Mouse (Mus musculus) monocyte, adult 2 months (primary cell): Measurements from ENCODE around the gene Gfy.
"Not testable (repeated sequence)": the region's sequence is repeated elsewhere in the genome, so short reads cannot be mapped to it uniquely, and the experiment has no call there.

ENCODE experiments used
- DNase-seq, 2 experiments: peaks; one replicate each; pipeline ENCODE4 v3.0.0; 2022; ENCODE audit warnings: low spot score in 2 of 2, low read depth in 1 of 2

The Gfy gene

DNA sequence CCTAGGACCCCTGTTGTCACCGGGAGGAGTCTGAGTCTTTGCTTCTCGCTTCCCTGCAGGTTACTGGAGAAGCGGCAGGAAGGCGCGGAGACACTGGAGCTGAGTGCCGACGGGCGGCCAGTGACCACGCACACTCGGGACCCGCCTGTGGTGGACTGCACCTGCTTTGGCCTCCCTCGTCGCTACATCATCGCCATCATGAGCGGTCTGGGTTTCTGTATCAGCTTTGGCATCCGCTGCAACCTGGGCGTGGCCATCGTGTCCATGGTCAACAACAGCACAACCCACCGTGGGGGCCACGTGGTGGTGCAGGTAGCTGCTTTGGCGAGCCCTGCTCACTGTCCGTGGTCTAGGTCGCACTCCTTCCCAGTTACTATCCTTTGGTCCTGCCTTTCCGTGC, 10.7 kb downstream of the Gfy start:
- no peak for DNase-seq

DNA sequence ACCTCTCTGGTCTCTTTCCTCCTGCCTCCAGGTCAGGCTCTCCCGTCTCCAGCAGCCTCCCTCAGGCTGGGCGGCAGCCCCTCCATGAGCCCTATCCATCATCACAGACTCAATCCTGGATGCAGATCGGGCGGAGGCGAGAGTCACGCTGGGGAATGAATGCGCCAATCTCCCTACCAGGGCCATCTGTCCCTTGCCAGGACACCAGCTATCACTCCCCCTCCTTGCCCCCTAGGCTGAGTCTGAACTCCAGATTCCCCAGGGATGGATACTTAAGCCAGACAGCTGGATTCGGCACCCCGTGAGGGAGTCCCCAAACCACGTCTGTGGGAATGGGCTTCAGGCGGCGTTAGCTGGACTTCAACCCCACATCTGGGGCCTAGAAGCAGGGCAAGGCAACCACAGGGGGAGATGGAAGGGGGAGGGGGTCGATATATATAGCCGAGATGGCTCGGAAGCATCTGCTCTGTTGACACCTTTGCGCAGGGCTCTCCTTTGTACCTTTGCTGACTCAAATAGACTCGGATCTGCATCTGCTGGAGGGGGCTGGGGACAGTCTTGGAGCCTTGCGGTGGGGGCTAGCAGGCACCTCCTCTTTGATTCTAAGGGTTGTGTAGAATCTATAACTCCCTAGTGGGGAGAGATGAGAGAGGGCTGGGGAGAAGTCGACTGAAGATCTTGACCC, 11.5 kb downstream of the Gfy start:
- DNase-seq: no peak

DNA sequence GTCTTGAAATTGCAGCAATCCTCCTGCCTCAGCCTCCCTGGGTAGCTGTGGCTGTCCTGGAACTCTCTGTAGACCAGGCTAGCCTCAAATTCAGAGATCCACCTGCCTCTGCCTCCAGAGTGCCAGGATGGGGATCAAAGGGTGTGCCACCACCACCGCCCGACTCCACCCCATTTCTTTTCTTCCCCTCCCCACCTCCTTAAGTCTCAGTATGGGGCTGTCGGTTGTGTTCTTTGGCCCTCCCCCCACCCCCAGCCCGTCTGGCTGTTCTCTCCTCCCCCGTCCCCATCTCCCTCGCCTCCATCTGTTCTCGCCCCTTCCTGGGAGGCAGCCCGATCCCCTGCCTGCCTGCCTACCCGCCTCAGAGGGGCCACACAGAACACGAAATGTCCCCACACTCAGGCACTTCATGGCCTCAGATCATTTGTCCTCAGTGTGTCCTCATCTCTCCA, 12.4 kb downstream of the Gfy start:
- DNase-seq: no peak

DNA sequence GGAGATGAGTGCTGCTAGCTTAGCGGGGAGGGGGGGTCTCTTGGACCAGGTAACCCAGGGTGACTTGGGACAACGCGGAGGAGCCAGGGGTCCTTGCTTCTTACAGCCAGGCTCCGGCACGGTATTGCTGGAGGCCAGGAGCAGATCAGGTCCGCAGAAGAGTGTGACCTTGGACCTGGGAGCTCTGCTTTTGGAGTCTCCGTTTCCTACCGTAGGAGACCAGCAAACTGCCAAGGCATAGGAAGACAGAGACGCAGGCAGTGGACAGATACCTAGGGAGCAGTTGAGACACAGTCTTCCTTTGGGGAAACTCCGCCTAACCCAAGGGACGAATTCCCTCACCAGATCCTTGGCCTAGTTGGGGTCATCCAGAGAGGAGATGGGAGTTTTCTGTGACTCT, 13.7 kb downstream of the Gfy start:
- DNase-seq: no peak

DNA sequence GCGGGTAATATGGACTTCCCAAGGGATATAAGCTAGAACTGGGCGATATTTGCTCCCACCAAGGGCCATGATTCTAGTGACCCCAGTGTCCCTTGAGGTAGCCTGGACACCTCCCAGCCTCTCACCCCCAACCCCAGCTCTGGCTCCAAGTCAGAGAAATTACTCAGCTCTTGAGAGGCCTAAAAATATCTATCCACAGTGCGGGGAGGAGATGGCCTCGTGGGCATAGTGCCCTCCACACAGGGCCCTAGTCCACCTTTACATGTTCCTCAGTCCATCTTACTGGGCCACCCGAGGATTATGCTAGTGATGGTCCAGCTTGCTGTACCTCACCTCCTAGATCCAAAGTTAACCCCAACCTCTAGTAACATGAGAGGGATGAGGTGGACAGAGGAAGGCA, 14.5 kb downstream of the Gfy start:
- no peak for DNase-seq

DNA sequence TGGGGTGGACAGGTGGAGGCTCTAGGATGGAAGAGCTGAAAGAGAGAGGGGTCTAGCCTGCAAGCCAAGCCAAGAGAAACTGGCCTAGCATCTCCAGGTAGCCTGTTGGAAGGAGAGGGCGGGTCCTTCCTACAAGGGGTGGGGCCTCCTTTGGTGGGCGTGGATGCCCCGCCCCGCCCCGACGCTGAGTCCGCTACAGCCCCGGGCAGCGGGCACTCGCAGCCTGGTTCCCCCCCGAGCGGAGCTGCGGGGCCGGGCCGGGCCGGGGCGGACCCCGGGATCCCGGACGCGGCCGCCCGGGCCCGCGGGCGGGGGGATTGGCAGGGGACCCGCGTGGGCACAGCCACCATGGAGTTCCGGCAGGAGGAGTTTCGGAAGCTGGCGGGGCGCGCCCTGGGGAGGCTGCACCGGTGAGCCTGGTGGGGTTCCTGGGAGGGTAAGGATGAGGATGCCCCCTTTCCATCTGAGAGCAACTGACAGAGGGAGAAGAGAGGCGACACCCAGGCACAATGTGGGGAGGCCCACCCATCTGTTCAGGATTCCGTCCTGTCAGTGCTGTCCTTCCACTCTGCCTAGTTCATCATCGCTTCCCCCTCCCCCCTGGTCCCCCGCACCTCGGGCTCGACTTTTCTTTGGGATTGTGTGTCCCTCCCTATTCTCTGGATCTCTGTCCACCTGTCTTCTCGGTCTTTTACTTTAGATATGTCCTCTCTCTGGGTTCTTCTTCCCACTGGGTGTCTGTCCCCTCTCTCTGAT, 15.5 kb downstream of the Gfy start, which contains the start of gene Slc17a7:
Slc17a7 (plus strand) TSS at position 215 of the 756 bp plus-strand sequence.
- DNase-seq: no peak

DNA sequence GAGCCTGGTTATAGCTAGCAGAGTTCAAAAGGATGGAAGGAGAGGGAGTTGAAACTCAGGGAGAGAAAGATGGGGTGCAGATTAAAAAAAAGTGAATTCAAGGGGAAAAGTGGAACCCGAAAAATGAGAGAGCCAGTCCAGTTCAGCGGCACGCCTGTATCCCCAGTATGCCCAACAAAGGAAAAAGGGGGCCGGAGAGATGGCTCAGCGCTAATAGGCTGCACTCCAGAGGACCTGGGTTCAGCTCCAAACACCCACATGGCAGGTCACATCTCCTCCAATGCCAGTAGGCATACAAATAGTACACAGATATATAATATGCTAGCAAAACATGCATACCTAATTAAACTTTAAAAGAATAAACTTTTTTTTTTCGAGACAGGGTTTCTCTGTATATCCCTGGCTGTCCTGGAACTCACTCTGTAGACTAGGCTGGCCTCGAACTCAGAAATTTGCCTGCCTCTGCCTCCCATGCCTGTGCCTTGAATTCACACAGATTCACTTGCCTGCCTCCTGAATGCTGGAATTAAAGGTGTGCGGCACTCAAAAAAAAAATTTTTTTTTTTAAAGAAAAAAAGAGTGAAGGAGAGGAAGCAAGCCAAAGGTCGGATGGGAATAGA, 16.3 kb downstream of the Gfy start:
- DNase-seq: no peak

DNA sequence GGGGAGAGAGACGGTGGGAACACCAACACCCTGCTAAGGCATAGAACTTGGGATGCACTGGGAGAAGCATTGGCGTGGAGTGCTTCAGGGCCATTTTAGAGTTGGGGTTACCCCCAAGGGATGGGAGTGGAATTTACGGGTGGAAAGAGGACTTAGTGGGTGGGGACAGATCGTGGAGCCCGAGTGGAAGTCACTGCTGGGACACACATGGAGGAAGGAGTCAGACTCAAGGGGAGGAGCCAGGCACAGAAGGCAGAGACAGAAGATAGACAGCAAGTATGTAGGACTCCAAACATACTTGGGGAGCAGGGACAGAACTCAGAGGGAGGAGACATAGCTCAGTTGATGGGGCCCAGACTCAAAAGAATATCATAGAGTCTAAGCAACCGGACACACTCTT, 16.8 kb downstream of the Gfy start:
- no peak for DNase-seq

DNA sequence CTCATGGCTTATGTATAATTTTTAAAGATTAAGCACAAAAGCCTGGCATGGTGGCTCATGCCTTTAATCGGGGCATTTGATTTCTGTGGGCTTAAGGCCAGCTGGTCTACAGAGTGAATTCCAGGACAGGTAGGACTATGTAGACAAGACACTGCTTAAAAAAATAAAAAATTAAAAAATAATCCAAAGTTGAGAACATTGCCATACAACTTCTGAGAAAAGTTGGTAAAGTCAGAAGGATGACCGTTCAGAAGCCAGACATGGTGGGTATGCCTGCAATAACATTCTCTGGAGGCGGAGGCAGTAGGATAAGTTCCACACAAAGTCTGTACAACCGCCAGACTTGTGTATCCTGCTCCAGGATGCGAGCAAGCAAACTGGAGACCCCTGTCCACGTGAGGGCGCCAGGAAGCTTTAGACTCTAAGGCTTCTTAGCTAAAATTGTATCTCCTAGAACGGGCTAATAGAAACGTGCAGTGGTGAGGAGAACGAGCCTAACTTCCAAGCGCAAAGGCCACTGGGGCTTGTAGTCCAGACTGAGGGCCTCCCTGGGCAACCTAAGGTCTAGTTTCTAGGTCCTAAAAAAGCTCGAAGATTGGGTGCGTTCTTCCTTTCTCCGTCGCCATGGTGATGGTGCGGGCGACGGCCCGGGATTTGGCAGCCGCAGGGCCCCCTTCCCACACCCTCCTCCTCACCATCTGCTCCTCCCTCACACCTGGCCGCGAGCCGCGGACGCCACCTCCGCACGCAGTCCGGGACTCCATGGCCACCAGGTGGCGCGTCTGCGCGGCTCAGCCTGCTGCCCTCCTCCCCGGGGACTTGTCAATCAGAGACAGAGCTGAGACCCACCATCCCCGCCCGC, 17.5 kb downstream of the Gfy start:
- peak in 1 of 2 experiments; percentile 73 for DNase-seq

DNA sequence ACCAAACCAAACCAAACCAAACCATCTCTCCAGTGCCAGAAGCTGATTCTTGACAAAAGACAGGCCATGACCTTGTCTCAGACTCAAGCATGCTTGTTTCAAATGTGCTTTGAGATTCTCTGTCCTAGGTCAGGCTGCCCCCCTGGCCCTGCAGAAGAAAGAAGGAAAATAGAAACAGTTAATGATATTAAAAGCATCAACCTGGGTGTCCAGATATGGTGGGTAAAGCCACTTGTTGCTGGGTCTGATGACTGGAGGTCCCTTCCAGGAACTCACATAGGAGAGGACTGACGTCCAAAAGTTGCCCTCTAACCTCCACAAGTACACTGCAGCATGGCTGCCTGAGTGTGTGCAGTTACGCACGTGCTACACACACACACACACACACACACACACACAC, 18.5 kb downstream of the Gfy start:
- no peak for DNase-seq

DNA sequence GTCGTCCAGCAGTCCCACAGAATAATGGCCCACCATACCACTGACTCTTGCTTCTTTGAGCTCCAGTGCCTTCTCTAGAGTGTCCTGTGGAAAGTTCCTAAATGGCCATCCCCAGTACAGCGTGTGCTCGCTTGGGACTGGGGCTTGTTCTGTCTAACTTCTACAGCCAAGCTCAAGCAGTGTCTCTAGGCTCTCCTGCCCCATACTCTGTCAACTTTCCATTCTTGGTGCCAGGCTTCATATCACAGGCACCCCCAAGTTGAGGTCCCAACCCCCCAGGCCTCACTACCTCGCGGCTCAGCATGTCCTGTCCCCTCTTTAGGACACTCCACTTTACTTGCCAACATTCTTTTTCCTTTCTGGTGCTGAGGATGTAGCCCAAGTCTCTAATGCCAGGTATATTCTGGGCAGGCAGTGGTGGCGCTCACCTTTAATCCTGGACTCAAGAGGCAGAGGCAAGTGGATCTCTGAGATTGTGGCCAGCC, 19.0 kb downstream of the Gfy start:
- no peak for DNase-seq

DNA sequence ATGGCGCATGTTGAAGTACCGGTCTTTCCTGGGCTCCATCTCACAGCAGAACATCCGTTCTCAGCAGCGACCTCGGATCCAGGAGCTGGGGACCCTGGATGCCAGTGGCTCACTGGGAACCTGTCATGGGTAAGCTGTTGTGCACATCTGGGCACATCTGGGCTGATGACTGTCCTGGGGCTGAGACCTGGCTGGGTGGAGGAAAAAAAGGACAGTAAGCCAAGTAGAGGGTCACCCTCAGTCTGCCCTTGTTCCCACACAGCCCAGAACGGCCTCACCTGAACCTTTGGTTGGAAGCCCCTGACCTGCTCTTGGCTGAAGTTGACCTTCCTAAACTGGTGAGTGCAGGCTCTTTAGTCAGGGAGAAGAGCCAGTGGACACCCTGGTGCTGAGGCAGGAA, 20.4 kb downstream of the Gfy start:
- DNase-seq: no peak

DNA sequence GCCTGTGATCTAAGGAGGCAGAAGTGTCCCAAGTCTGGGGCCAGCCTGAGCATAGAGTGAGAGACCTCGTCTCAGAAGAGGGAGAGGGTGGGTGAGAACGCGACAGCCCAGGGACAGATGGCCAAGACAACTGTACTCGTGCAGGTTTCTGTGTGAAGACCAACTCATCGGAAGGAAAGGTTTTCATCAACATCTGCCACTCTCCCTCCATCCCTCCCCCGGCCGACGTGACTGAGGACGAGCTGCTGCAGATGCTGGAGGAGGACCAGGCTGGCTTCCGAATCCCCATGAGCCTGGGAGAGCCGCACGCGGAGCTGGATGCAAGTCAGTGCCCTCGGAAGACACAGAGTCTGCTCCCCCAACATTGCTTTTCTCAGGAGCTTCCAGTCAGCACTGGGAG, 21.9 kb downstream of the Gfy start:
- no peak for DNase-seq

DNA sequence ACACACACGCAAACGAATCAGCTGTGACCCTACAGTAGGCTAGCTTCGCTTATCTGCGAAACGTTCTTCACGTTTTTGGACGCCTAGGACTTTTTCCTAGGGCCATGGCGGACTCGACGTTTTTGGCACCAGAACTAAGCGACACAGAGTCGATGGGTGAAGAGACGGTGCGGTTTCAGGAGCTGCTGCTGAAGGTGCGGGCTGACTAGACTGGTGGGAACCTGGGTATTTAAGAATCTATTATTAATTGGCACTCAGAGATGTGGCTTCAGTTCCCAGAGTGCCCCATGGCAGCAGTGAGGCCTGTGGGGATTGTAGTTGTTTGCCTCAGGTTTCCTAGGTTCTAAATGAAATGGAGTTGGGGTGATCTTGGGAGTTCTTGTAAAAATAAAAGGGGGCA, 23.2 kb downstream of the Gfy start:
- no peak for DNase-seq

DNA sequence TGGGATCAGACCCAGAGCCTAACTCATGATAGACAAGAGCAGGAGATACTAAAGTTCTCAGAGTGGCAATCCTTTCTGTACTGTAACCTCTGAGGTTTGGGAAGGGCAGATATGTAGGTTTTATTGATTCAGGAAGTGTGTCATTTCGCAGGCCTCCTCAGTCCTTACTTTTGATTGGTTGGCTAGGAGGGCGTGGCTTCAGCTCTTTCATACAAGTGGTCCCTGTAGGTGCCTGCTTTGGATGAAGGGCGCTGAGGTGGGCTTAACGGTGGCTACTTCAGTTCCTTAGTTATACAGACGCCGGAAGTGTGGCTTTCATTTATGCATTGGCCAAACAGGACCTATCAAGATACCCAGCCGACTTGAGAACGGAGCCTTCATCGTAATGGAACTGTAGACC, 23.8 kb downstream of the Gfy start:
- DNase-seq: no peak

DNA sequence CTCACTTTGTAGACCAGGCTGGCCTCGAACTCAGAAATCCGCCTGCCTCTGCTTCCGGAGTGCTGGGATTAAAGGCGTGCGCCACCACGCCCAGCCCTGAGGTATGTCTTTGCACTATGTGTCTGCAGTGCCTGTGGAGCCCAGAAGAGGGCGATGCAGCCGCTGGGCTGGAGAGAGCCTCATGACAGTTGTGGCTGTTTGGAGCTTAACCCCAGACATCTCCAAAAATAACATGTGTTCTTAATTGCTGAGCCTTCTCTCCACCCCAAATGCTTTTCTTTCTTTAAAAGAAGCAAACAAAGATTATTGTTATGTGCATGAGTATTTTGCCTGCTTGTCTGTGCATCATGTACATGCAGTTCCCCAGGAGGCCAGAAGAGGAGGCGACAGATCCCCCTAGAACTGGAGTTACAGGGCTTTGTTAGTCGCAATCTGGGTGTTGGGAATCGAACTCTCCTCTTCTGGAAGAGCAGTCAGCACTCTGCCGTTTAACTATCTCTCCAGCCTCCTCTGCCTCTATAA, 24.3 kb downstream of the Gfy start:
- peak; percentile 27 to 49 for DNase-seq

DNA sequence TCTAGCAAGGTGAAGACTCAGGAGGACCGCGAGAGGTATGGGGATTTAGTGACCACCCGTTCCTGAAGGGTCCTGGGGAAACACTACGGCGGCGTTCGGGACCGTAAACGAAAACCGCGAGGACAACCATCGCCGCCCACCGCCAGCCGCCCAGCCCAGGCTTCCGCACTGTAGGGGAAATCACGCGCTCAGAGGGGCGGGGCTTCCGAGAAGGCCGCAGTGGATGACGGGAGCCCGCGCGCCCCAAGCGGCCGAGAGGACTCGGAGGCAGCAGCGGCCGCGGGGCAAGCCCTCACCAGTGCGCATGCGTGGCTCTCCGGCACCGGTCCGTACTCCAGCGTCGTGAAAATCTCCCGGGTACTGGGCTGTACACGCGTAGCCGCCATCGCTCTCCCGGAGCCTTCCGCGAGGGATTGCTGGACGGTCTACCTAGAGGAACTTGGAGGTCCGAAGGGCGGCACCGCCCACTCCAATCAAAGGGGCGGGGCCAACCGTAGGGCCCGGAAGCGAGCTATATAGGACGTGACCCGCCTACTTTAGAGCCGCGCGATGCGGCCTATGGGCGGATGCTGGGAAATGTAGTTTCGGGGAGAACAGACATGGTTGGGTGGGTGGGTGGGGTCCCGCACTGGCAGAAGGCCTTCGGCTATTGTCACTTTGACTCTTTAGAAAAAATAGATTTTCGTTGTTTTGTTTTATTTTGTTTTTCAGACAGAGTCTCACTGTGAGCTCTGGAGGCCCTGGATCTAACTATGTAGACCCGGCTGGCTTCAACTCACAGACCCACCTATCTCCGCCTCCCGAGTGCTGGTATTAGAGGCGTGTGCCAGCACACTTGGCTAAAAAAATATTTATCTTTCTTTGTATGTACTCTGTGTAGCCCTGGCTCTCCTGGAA, 25.0 kb downstream of the Gfy start, which contains the start of the genes Pih1d1 and Aldh16a1:
Pih1d1 (plus strand) TSS at position 208 of the 897 bp plus-strand sequence.
Aldh16a1 (minus strand) TSS at position 489 of the 897 bp plus-strand sequence.
- DNase-seq: peak; percentile 94 to 97

DNA sequence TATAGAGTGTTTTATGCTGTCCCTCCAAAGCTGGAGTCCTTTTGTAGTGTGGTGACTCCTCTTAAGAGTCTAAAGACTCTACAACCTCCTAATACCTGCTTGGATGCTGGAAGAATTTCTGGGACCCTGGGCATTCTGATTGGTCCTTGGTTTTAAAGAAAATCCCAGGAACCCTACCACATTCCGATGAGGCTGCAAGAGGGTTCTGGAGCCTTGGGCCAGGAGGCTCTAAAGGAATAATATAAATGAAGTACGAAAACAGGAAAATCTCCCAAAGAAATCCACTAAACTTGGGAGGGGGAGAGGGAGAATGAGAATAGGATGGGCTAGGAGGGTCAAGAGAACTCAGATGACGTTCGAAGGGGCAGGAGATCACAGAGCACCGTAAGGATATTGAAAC, 25.8 kb downstream of the Gfy start:
- no peak for DNase-seq

DNA sequence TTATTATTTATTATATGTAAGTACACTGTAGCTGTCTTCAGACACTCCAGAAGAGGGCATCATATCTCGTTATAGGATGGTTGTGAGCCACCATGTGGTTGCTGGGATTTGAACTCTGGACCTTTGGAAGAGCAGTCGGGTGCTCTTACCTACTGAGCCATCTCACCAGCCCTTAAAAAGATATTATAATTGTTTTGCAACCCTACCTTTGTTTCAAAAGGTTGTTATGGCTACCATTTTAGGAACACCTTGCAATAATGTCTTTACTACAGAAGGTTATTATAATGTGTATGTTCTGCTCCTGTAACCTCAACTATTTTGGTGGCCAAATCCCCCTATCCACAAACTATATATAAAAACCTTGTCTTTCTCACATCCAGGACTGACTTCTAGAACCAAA, 26.3 kb downstream of the Gfy start:
- not testable (repeated sequence) for DNase-seq

DNA sequence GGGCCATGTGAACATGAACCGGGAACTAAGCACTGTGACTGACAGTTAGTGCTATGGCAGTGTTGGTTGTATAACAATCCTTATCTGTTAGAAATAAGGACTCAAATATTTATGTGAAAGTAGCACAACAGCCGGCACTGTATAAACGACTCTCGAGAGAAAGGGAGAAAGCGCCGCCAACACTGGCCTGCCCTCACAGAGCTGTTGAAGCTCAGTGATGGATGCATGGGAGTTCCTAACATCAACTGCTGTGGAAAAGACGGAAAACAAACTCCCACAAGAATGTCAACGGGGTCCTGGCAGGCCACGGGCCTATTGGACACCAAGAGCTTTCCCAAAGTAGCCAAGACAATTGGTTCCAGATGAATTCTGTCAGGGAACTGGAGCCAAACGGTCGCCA, 28.1 kb downstream of the Gfy start:
- no peak for DNase-seq
